Mouse (Mus musculus) heart, postnatal 0 days (tissue): Measurements from ENCODE around the gene Ubr7.

ENCODE experiments used
- CTCF ChIP-seq: IDR thresholded peaks from 2 replicates; pipeline ENCODE4 v1.5.1; 2016; ENCODE audit warnings: antibody characterized with exemption, control low read depth, low read depth
- EP300 ChIP-seq: IDR thresholded peaks from 2 replicates; pipeline ENCODE4 v1.6.1; 2016; ENCODE audit warnings: antibody characterized with exemption, low read depth

DNA sequence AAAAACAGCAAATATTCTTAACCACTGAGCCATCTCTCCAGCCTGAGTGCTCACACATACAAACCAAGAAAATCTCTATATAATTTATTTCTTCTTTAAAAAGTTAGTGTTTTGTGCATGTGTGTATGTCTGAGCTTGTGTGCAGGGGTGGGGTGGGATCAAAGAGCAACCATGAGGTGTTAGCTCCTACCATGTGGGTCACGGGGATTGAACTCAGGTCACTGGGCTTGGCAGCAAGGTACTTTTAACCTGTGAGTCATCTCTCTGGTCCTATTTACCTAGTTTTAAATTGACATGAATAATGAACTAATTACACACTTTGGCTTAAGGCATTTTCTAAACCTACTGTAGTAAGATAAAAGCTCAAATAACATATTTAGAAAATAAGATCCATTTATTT is 68.6 kb downstream of the Ubr7 start:
- TF ChIP-seq CTCF (no peak), EP300 (no peak)
